Mouse (Mus musculus): Measurements from ENCODE around the gene Ikzf3.

DNA sequence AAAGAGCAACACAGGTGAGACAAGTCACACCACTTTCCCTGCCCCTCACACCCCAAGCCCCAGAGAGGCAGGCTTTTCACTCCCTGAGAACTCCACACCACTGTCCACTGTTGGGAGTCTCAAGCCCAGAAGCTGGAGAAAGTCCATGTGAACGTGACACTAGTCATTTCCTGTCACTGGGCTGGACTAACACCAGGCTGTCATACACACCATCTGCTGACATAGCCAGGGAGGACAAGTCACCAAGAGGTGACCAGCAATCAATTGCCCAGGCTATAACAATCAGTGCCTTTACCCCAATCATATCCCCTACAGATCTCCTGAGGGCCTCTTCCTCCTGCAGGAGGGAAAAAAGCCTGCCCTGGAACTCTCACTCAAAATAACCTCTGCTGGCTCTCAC, 38.3 kb upstream of the Ikzf3 start:
- TF ChIP-seq CTCF (conservative IDR thresholded peaks at IDR 0.05; ENCODE audit: insufficient read depth, insufficient read length, low read depth, low read length) (no peak), POLR2A (IDR thresholded peaks at IDR 0.05; ENCODE audit: low read depth, low read length) (no peak)

All from kidney, adult 2 months (tissue).